Mouse (Mus musculus) gastrocnemius, postnatal 36 days (tissue): ENCODE data around the gene Dctn1. TPM values are rescaled to one million over a fixed set of nuclear protein-coding genes. Genes with fewer than 3 reads are reported as not detected.
"Not testable (repeated sequence)": the region's sequence is repeated elsewhere in the genome, so short reads cannot be mapped to it uniquely, and the experiment has no call there.

Experiments used
- DNase-seq, 2 experiments: peaks; one replicate each; pipeline ENCODE4 v3.0.0; 2022
- intact Hi-C: fragments of 180-260 bp; cut with DNase I; formaldehyde crosslinking; loops from one replicate; pipeline ENCODE4 v1.15.1; 2025
- total RNA-seq, 2 experiments: library from RNA; stranded (reverse); gene quantifications; 2 replicates each; pipeline ENCODE4 v1.2.3; 2021

Gene Dctn1
- total RNA-seq, 2 experiments from 2014 or later: 128 to 135 TPM

DNA sequence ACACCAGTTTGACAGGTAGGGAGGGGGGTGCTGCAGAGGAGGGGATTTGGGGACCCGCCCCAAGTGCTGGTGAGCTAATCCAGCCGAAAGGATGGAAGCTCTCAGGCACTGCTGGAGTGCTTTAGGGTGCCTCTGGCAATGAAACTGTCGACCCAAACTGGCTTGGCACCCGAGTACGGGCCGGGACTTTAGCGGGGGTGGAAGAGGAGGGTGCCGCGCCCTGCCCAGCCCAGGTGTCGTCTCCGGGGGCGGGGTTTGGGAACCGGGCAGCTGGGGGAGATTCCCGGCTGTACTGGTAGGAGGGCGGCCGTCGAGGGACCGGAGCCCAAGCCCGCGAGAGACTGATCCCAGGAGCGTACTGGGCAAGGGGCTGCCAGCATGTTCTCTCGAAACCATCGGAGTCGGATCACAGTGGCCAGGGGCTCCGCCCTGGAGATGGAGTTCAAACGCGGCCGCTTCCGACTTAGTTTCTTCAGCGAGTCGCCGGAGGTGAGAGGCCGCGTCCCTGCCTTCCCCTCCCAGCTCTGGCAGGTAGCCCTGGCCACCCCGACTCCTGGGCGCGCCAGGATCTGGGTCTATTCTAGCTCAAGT, 30.1 kb upstream of the Dctn1 start:
- peak; percentile 42 to 56 for DNase-seq
- intact Hi-C loops: no loop called here

DNA sequence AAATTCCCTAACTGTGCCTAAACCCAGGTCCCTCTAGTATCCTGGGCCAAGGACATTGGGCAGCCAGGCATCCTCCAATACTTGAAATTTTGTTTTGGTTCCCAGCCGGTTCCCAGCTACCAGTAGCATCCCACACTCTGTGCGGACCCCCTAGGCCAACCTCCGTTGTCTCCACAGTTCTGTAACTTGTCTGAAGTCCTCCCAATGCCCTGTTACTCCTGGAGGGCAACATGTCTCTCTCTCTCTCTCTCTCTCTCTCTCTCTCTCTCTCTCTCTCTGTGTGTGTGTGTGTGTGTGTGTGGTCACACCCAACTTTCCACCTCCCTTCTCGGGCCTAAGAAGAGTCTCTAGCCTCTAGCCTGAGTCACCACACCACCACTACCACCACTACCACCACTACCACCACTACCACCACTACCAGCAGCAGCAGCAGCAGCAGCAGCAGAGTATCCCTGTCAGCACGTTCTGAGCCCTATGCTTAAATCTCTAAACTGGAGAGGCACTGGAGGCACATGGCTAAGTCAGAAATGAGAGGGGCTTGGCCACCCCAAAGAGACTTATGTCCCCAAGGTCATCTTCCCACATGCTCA, 29.3 kb upstream of the Dctn1 start:
- no peak for DNase-seq
- intact Hi-C loops: no loop called here

DNA sequence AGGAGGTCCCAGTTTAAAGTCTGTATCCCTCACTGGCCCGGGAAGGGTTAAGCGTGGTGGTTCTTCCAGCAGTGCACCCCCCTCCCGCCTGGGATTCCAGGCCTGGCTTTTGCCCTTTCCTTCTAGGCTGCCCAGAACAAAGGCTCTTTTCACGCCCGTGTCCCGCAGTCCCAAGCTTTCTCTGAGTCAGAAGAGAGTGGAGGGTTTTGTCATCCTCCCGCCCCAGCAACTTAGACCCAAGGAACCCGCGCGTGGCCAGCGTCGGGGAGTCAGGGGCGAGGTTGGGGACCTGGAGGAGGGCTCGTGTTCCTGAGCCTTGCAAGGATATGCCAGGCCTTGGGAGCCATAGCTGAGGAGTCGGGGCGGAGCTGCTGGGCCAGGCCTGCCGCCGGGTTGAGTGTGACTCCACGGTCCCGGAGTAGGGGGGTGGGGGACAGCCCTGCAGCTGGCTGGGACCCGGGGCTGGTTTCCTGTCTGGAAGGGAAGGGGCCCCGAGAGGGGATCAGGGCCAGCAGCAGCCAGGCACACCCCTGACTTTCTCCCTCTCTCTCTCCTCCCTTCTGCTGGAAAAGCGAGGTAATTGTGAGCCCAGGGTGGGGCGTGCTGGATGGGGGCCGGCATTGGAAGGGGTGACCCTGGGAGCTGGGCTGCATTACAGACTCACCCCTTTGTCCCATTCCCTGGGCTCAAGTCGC, 28.7 kb upstream of the Dctn1 start:
- DNase-seq: peak; percentile 76
- intact Hi-C loops: no loop called here

DNA sequence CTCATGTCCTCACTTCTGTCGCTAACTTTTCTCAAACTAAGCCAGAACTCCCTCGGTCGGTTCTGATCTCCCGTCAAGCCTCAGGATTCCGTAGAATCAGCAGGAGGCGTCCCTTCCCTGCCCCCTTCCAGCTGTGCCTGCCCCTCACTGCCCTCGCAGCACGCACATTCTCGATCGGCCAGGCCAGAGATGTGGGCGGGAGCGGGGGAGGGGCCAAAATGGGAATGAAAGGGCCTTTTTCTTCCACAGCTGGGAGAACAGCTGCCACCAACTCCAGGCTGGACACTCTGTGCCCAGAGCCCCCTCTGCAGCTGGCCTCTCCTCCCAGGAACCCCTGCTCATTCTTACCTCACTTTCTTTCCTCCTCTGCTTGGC, 28.2 kb upstream of the Dctn1 start:
- DNase-seq: peak; percentile 86 to 91
- intact Hi-C loops: no loop called here

DNA sequence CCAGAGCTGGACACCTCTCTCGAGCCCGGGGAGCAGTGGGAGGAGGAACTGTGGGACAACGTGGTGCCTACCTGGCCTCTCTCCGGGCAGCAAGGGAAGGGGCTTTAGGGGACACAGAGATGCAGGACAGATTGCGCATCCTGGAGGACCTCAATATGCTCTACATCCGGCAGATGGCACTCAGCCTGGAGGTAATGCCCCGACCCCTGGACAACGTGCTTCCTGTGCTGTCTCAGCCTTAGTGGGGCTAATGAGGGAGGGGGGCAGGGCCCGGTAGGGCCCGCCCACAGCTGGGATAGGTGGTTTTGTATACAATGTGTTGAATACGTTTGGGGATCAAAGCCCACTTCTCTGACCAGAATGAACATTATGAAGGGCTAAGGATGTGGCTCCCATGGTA, 27.7 kb upstream of the Dctn1 start:
- no peak for DNase-seq
- intact Hi-C loops: no loop called here

DNA sequence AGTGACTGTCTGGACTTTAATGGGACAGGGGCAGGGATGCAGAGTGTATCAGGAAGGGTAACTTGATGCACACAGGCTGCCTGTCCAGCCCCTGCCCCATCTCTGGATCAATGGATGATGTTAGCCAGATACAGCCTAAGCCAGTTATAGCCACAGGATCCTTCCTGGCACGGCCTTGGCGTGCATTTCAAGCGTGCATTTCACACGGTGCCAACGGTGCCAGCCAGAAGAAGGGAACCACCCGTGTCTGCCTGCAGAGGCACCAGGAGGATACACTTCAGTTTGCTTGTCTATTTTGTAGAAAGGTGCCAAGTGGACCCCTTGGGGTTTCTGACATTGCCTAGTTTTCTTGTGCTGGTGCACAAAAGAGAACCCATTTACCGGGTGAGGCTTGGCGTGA, 25.7 kb upstream of the Dctn1 start:
- no peak for DNase-seq
- intact Hi-C loops: no loop called here

DNA sequence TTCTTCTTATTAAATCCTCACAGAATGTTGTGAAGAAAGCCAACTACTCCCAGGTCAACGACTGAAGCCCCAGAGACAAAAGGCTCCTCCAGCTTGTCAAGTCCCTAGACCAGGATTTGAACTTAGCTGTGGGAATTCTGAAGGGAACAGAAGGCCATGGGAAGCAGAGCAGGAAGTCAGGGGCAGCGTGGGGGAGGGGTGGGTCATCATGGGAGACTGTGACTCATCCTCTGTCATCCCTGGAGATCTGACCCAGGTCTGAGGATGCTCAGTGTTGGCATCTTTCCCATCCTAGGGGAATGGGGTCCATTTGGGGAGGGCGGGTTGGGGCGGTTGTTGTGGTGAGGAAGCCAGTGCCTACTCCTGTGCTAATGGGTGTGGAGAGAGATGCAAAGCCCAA, 24.1 kb upstream of the Dctn1 start:
- DNase-seq: no peak
- intact Hi-C loops: no loop called here

DNA sequence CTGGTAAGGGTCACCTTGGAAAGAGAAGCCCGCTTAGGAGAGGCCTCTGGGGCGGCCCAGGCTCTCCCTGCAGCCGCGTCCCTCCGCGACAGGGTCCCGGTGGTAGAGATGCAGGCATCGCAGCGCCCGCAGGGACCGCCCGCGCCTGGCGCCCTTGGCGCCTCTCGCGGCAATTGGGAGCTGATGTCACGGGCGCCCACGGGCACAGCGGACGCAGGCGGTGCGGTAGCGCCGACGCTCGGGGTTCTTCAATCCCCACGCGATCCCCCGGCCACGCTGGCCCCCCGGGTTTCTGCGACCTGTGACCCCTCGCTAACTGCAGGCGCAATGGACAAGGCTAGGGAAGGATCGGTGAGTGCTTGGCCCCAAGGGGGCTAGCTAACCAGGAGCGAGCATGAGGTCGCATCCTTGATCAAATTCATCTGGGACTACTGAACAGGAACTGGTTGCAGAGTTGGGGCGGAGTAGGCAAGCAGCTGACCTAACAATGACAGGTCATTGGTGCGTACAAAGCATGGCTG, 23.4 kb upstream of the Dctn1 start:
- intact Hi-C loops: no loop called here
- no peak for DNase-seq

DNA sequence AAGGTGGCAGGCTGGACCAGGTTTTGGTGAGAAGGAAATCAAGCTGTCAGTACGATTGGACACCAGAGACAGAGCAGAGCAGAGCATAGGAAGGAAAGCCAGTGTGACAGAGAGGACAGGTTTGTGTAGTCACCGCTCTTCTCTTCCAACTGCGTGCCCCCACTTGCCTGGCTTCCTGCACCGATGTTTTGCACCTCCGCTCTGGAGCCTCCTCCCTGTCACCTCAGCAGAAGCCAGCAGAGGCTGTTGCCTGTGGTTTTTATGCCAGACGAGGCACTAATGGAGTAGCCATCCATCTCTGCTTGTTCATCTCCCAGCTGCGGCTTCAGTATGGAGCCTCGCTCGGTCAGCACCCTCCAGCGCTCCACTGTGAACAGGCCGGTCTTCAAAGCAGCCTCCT, 22.8 kb upstream of the Dctn1 start:
- intact Hi-C loops: no loop called here
- DNase-seq: no peak

DNA sequence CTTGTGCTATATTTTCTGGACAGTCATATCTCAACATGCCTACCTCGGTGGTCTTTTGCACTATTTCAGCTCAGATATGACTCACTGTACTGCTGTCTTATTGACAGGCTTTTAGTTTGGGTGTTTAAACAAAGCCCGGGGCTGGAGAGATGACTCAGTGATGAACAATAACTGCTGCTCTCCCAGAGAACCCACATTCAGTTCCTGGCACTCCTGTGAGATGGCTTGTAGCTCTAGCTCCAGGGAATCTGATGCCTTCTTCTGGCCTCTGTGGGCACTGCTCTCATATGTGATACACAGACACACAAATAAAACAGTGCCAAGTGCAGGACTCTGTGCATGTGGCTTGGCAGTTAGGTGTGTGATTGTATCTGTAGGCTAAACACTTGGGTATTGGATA, 20.5 kb upstream of the Dctn1 start:
- no peak for DNase-seq
- intact Hi-C loops: no loop called here

DNA sequence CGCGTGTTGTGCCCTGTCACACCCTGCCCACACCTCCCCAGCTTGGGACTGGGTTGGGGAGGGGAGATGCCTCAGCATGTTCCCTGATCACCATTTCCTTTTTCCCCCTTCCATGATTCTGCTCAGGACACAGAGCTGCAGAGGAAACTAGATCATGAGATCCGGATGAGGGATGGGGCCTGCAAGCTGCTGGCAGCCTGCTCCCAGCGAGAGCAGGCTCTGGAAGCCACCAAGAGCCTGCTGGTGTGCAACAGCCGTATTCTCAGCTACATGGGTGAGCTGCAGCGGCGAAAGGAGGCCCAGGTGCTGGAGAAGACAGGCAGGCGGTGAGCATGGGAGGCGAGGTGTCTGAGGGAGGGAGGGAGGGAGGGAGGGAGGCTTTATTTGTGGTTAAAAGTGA, 19.9 kb upstream of the Dctn1 start:
- intact Hi-C loops: no loop called here

DNA sequence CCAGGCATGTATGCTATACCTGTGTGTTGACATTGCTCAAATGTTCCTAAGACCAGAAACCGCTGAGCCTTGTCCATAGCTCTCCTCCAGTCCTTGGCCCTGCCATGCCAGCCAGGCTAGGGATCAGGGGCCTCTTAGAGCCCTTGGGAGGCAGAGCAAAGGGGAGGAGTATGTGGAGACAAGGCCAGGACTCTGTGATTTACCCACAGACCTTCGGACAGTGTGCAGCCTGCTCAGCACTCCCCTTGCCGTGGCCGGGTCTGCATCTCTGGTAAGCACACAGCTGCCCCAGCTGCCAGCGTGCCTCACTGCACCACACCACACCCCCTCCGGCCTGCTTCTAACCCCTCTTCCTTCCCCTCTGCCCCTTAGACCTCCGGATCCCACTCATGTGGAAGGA, 18.4 kb upstream of the Dctn1 start:
- intact Hi-C loops: no loop called here
- no peak for DNase-seq

More for the DNA sequence above, 19.9 kb upstream of the Dctn1 start:
- no peak for DNase-seq

DNA sequence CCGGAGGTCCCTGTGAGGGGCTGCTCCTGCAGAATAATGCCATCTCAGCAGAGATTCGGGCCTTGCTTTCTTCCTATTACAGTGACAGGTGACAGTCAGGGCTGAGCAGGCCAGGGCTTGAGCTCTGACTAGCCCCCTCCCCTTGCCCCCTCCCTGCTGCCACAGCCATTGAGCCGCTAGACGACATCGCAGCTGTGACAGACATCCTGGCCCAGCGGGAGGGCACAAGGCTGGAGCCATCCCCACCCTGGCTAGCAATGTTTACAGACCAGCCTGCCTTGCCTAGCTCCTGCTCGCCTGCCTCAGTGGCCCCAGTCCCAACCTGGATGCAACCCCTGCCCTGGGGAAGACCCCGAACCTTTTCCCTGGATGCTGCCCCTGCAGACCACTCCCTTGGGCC, 14.0 kb upstream of the Dctn1 start:
- intact Hi-C loops: no loop called here
- DNase-seq: no peak

DNA sequence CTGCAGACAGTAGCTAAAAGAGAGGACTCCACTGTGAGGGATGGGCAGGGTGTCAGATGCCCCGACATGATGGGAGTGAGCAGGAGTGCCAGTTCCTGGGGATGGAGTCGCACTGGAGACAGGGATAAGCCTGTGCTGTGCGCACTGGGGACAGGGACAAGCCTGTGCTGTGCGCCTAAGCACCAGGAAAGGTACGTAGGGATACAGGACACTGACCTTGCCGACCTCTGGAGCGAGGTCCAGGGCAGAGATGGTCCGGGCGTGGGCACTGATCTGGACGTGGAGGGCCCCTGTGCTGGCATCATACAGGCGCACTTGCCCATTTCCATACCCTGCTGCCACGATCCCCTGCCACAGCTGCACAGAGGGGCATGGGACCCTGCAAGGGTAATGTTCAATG, 12.7 kb upstream of the Dctn1 start:
- DNase-seq: no peak
- intact Hi-C loops: no loop called here

DNA sequence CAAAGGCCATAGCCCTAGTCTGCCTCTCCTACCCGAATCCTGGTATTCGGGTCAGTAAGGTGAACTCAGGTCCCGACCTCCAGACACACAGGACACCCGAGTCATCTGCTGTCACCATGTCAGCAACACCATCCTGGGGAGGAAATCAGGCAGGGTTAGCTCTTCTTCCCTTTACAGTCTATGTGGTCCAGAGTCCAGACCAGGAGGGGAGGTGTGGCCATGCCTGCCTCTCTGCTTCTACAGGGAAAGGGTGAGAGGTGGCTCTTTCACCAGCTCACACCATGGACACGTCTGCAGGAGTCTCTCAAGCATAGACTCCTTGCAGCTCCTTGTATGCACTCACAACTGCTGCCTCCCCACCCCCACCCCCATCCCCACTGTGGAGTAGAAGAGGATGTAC, 12.2 kb upstream of the Dctn1 start:
- intact Hi-C loops: no loop called here
- DNase-seq: no peak

DNA sequence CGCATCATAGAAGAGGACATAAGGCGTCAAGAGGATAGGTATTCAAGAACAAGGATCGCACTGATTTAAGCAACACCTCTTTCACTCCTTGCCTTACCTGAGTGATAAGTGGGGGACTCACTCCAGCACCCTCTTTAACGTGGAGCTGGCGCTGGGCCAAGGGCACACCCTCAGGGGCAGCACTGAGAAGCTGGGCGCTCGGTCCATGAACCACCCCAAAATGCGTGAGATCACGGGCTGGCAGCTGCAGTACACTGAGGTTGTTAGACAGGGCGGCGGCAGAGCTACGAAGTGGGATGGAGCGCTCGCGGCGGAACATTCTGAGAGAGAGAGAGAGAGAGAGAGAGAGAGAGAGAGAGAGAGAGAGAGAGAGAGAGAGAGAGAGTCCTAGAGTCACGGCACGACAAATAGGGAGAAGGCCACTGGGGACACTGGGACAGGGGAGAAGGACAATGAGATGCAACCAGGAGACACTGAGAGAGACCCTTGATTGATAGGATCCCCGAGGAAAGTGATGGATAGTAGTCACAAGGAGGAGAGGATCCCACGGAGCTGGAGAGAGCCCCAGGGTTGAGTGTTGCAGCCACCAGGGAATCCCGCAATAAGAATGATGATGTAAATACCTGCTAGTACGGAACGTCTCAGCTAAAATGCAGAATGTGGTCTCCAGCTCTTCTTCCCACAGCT, 10.0 kb upstream of the Dctn1 start:
- DNase-seq: no peak
- intact Hi-C loops: loop anchor here (5.0 kb wide), 1 partner anchor 158 kb away; no protein-coding TSS in a partner anchor

DNA sequence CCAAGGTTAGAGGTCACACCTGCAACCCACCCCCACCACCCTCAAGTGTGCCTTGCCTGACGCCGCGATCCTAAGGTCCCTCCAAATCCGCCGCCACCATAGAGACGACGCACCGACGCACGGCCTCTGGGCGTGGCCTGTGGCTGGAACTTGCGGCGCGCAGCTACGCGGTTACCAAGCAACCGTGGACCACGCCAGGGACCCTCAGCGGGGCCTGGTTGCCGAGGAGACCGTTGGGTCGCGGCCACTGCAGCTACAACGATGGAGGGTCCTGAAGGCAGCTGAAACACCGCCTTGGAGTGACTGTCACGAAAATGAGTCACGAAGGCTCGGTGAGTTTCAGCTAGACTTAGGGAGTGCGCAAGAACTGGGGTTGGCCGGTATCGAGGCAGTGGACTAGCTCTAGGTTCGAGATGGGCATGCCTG, 9.4 kb upstream of the Dctn1 start, which contains the start of the genes Wdr54 and 1700003E16Rik:
Wdr54 (minus strand) TSS at position 139 of the 426 bp plus-strand sequence.
1700003E16Rik (plus strand) TSS at position 146 of the 426 bp plus-strand sequence.
- peak; percentile 40 to 41 for DNase-seq
- intact Hi-C loops: loop anchor here (5.0 kb wide), 1 partner anchor 159 kb away; no protein-coding TSS in a partner anchor

DNA sequence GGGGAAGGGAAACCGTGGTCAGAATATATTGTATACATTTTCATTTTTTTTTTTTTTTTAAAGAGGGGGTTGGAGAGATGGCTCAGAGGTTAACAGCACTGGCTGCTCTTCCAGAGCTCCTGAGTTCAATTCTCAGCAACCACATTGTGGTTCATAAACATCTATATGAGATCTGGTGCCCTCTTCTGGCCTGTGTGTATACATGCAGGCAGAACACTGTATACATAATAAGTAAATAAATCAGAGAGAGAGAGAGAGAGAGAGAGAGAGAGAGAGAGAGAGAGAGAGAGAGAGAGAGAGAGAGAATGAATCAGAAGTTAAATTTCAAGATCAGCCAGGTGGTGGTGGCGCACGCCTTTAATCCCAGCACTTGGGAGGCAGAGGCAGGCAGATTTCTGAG, 6.3 kb upstream of the Dctn1 start:
- not testable (repeated sequence) for DNase-seq

DNA sequence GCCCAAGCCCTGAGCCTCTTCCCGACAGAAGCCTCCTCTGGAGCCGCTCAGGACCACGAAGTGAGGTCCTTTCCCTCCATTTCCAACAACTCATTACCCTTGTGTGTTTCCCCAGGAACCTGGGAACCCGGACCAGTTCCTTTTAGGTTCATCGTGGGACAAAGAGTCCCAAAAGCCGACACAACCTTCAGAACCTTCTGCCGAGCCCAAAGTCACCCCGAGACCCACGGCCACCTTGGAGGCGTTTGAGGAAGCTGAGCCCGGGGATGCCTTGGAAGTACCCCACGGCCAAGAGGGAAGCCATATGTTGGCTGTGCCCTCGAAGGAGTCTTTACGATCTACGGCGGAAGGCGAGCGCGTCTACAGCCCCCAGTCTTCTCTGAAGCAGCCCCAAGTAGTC, 4.3 kb upstream of the Dctn1 start:
- intact Hi-C loops: loop anchor here (2.0 to 5.0 kb wide), 2 partner anchors 47 to 106 kb away; partner anchors contain the start of gene Mogs
- DNase-seq: no peak

More for the DNA sequence above, 6.3 kb upstream of the Dctn1 start:
- intact Hi-C loops: loop anchor here (5.0 kb wide), 1 partner anchor 162 kb away; no protein-coding TSS in a partner anchor

DNA sequence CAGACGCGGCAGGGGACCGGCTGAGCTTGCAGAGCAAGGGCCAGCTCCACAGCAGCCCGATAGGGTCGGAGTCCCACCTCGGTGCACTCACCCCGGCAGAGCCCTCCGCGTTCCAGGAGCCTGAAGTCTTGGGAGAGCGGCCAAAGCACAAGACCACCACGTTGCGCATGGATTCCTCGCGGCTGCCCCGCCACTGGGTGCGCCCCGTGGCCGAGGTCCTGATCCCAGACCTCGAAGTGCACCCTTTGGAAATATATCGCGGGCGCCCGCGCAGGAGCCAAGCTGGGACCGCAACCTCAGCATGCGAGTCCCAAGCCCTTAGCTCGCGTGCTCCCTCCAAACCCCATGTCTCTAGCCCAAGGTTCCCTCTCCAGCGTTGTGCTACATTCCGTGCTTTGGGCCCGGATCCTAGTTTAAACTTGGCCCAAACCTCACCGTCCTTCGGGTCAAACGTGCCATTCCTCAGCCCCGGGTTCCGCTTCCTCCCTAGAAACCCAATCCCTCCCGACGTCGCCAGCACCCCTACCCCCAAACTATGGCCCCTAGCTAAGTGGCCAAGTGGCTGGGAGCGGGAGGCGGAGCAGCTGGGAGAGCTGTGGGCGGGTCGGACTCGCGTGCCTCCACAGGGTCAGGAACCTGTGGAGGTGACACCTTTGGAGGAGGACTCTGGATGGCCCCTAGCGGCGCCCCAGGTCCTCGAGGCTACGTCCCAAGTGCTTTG, 3.6 kb upstream of the Dctn1 start:
- no peak for DNase-seq
- intact Hi-C loops: loop anchor here (2.0 to 5.0 kb wide), 2 partner anchors 47 to 105 kb away; partner anchors contain the start of gene Mogs
